Mouse (Mus musculus): ENCODE measurements around the gene Gpsm2.
"Not testable (repeated sequence)": the region's sequence is repeated elsewhere in the genome, so short reads cannot be mapped to it uniquely, and the experiment has no call there.

The Gpsm2 gene

DNA sequence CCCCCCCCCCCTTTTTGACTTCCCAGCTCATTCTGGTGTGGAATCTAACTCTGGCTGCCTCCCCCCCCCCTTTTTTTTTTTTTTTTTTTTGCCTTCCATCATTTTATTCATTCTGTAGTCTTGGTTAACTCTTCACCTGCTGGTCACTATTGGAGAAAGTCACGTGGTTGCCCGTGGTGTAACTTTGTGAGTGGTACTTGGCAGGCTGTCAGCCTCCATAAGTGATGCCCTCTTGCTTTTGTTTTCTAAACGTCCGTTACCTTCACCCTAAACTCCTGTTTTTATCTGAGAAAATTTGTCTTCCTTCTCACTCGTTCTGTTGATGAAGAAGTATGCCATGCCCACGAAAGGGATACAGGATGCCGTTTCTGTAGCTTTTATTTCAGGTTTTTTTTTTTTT, 66.6 kb downstream of the Gpsm2 start:
- DNase-seq (ENCODE audit: inconsistent ontology term) = no peak

DNA sequence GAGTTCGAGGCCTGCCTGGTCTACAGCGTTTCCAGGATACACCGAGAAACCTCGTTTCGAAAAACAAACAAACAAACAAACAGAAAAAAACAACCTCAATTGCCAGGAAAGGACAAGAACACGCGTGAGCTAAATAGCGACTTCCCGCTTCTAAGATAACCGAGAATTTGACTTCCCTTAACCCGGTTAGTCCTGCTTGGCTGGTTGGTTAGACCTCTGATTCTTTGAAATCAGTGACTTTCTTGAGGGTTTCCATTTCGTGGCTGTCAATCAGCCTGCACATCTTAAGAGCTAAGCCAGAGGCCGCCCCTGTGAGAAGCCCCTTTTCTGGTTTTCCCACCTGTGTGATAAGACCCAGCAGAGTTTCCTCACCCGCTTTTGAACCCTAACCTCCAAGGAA, 67.5 kb downstream of the Gpsm2 start:
- DNase-seq (ENCODE audit: inconsistent ontology term) = no peak

GRCm38 (mm10) chr3:108653710-108654379, 68.3 kb downstream of the Gpsm2 start, which contains the start of gene Clcc1:
TSS of gene Clcc1 (plus strand) at chr3:108653913.
- DNase-seq (ENCODE audit: inconsistent ontology term) = peak; percentile 97

DNA sequence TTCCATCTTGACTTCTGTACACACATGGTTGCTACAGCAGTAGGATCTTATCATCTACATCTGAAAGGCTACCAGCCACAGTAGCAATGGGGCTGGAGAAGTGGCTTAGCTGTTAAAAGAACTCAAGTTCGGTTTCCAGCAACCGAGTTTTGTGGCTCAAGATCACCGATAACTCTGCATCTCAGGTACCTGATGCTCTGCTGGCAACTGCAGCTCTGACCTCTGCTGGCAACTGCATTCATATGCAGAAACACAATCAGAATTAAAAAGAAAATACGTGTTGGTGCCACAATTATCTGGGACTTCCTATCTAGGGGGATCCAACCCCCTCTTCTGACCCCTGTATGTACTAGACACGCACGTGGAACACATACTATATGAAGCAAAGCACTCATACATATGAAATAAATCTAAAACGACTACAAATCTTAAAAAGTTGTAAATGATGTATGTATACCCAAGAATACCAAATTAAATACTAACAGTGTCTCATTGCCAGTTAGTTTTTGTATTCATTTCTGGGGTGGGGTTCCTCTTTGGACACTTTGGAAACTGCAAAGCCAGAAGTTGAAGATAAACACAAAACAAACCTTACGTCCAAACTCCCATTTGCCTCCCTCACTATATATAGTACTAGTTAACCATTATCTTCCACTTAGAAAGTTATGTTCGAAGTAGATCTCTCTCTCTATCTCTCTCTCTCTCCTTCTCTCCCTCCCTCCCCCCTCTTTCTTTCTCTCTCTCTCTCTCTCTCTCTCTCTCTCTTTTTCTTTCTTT, 69.1 kb downstream of the Gpsm2 start:
- peak; percentile 19 for DNase-seq (ENCODE audit: inconsistent ontology term)

- not testable (repeated sequence) for DNase-seq (ENCODE audit: inconsistent ontology term)
Measured at GRCm38 (mm10) chr3:108647681-108648080, 74.4 kb downstream of the Gpsm2 start.

- peak; percentile 57 for DNase-seq (ENCODE audit: inconsistent ontology term)
Measured at GRCm38 (mm10) chr3:108646036-108646435, 76.1 kb downstream of the Gpsm2 start.

- no peak for DNase-seq (ENCODE audit: inconsistent ontology term)
Measured at GRCm38 (mm10) chr3:108644856-108645255, 77.3 kb downstream of the Gpsm2 start.

DNA sequence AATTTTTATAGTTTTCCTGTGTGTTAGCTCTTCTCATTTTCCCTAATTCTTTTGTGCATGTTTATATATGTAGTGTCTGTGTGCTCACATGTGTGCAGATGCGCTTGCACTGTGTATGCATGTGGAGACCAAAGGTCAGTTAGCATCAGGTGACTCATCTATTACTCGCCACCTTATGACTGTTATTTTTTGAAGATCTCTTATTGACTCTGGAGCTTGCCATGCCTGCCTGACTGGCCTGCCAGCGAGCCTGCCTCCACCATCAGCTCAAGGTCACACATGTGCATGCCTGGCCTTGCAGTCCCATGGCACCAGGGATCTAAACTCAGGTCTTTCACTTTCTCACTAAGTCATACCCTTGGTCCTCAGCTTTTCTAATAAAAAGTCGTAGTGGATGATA, 81.1 kb downstream of the Gpsm2 start:
- DNase-seq (ENCODE audit: inconsistent ontology term) = no peak

GRCm38 (mm10) chr3:108639412-108639811, 82.7 kb downstream of the Gpsm2 start:
- DNase-seq (ENCODE audit: inconsistent ontology term) = no peak

DNA sequence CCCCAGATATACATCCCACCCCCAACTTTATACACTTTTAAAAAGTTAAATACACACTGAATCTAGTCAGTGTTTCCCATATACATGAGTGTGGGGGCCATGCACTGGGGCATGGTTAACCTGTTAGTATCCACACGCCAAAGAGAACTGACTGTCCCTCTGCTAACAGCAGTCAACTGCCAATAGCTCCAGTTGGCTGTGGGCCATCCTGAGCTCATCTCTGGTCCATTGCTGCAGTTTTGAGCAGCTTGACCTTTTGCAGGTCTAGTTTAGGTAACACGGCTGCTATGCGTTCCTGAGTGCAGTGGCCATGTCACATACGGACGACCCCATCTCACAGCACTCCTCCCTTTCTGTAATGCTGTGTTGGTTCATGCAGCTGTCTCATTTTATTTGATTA, 87.3 kb downstream of the Gpsm2 start:
- no peak for DNase-seq (ENCODE audit: inconsistent ontology term)

All from Muller cell, postnatal 12 days (primary cell).